Mouse (Mus musculus) ES-Bruce4 (cell line): ENCODE measurements at regions not wholly inside any gene's neighbourhood (a gene's known extent, or its start where the extent isn't known, plus 50 kb on each side); places are given as distances from the start of the nearest gene placed in this dataset.
A peak's percentile ranks its signal among the peaks of the same experiment; 100 is the strongest.

ENCODE experiments used
- H3K27ac ChIP-seq: 2 replicates; pipeline ENCODE4 v1.5.1; 2012; ENCODE audit warnings: low read length, inconsistent platforms; ENCODE audit not compliant: insufficient read depth
- H3K27me3 ChIP-seq: 2 replicates; pipeline ENCODE4 v1.6.1; 2012; ENCODE audit warnings: mild to moderate bottlenecking, low read length, inconsistent platforms; ENCODE audit not compliant: control insufficient read depth, poor library complexity, insufficient read depth, severe bottlenecking
- H3K36me3 ChIP-seq: 2 replicates; pipeline ENCODE4 v1.6.1; 2012; ENCODE audit warnings: inconsistent platforms, mild to moderate bottlenecking, low read length, moderate library complexity; ENCODE audit not compliant: control insufficient read depth, poor library complexity, insufficient read depth, severe bottlenecking
- H3K4me1 ChIP-seq: one replicate; pipeline ENCODE4 v1.8.1; 2011; ENCODE audit warnings: low read length; ENCODE audit not compliant: control insufficient read depth, insufficient read depth
- H3K4me3 ChIP-seq: 2 replicates; pipeline ENCODE4 v1.5.1; 2011; ENCODE audit warnings: low read depth, mild to moderate bottlenecking, low read length
- H3K9ac ChIP-seq: 2 replicates; pipeline ENCODE4 v1.6.1; 2012; ENCODE audit warnings: low read depth, mild to moderate bottlenecking, inconsistent platforms; ENCODE audit not compliant: poor library complexity, severe bottlenecking
- H3K9me3 ChIP-seq: replicated peaks from 2 replicates; pipeline ENCODE4 v1.6.1; 2012; ENCODE audit warnings: mild to moderate bottlenecking, low read length, inconsistent platforms; ENCODE audit not compliant: control insufficient read depth, poor library complexity, insufficient read depth, severe bottlenecking
- CTCF ChIP-seq: IDR thresholded peaks from one replicate; pipeline ENCODE4 v1.8.1; 2011; ENCODE audit warnings: low read depth, low read length
- EP300 ChIP-seq: IDR thresholded peaks from 2 replicates; pipeline ENCODE4 v1.6.1; 2011; ENCODE audit warnings: low read depth, low read length; ENCODE audit not compliant: insufficient read depth
- POLR2A ChIP-seq: IDR thresholded peaks from one replicate; pipeline ENCODE4 v1.8.1; 2011; ENCODE audit warnings: low read length; ENCODE audit not compliant: insufficient read depth

GRCm38 (mm10) chr6:98483319-98484123, 141.0 kb upstream of the Gm765 start:
- Histone ChIP-seq H3K27me3 (no peaks in the 10 kb centered on the region; the same call in 1 of the 2 replicates), H3K9me3 (no peaks in the 10 kb centered on the region), H3K27ac (no peak overlapping the region), H3K9ac (no peak overlapping the region), H3K4me1 (no peaks in the 10 kb centered on the region), H3K4me3 (no peak overlapping the region), H3K36me3 (no peaks in the 10 kb centered on the region)
- TF ChIP-seq EP300: no peak

GRCm38 (mm10) chr6:98482319-98482718, 139.8 kb upstream of the Gm765 start:
- H3K4me1 ChIP-seq: no peaks in the 10 kb centered on the region
- TF ChIP-seq POLR2A: no peak
- TF ChIP-seq EP300: peak; percentile 70
- no peaks in the 10 kb centered on the region for H3K9me3 ChIP-seq
- no peak overlapping the region for H3K27ac ChIP-seq
- H3K4me3 ChIP-seq: no peak overlapping the region
- H3K36me3 ChIP-seq: no peaks in the 10 kb centered on the region
- H3K27me3 ChIP-seq: no peaks in the 10 kb centered on the region; the same call in 1 of the 2 replicates
- H3K9ac ChIP-seq: no peak overlapping the region

GRCm38 (mm10) chr6:98467563-98467962, 125.0 kb upstream of the Gm765 start:
- Histone ChIP-seq H3K36me3 (no peaks in the 10 kb centered on the region), H3K9me3 (0 out of 2 replicates have a peak, but pooled peaks cover 2% of the 10 kb centered on the region), H3K27me3 (no peaks in the 10 kb centered on the region), H3K4me3 (no peak overlapping the region), H3K9ac (no peak overlapping the region), H3K27ac (no peak overlapping the region), H3K4me1 (no peaks in the 10 kb centered on the region)
- TF ChIP-seq EP300: no peak
- no peak for TF ChIP-seq POLR2A
- no peak for TF ChIP-seq CTCF

- no peaks in the 10 kb centered on the region for H3K4me1 ChIP-seq
Observed at GRCm38 (mm10) chr6:98452277-98452676, 109.7 kb upstream of the Gm765 start.

GRCm38 (mm10) chr6:98435676-98436075, 93.1 kb upstream of the Gm765 start:
- TF ChIP-seq EP300 (peak; percentile 67; the same call in 1 of the 2 replicates), POLR2A (no peak), CTCF (no peak)
- Histone ChIP-seq H3K9me3 (no peaks in the 10 kb centered on the region), H3K4me3 (no peak overlapping the region), H3K27ac (no peak overlapping the region), H3K27me3 (no peaks in the 10 kb centered on the region; the same call in 1 of the 2 replicates), H3K9ac (no peak overlapping the region), H3K4me1 (no peaks in the 10 kb centered on the region), H3K36me3 (no peaks in the 10 kb centered on the region)

More at GRCm38 (mm10) chr6:98452277-98452676, 109.7 kb upstream of the Gm765 start:
- H3K27me3 ChIP-seq: no peaks in the 10 kb centered on the region
- no peak overlapping the region for H3K4me3 ChIP-seq
- H3K27ac ChIP-seq: no peak overlapping the region
- no peak overlapping the region for H3K9ac ChIP-seq
- H3K9me3 ChIP-seq: 0 out of 2 replicates have a peak, but pooled peaks cover 2% of the 10 kb centered on the region
- H3K36me3 ChIP-seq: no peaks in the 10 kb centered on the region
- TF ChIP-seq CTCF (no peak), EP300 (no peak), POLR2A (no peak)

- Histone ChIP-seq H3K9me3 (no peaks in the 10 kb centered on the region), H3K4me1 (no peaks in the 10 kb centered on the region), H3K4me3 (no peak overlapping the region), H3K9ac (no peak overlapping the region), H3K27me3 (no peaks in the 10 kb centered on the region), H3K27ac (no peak overlapping the region), H3K36me3 (no peaks in the 10 kb centered on the region)
- TF ChIP-seq CTCF (no peak), POLR2A (no peak), EP300 (no peak)
Observed at GRCm38 (mm10) chr6:98433286-98433685, 90.7 kb upstream of the Gm765 start.
